Mouse (Mus musculus) midbrain, embryonic 14.5 days (tissue): ENCODE data around the gene Kcnc1. TPM values are rescaled to one million over a fixed set of nuclear protein-coding genes. Genes with fewer than 3 reads are reported as not detected.
A peak's percentile ranks its signal among the peaks of the same experiment; 100 is the strongest.

Source experiments
- ATAC-seq: fragments of 200-750 bp; cut with Nextera tagmentation; 2 replicates; pipeline ENCODE4 v1.8.0; 2017; ENCODE audit warnings: moderate number of reproducible peaks, moderate library complexity; ENCODE audit not compliant: low FRiP score, low TSS enrichment
- DNase-seq: peaks from one replicate; pipeline ENCODE4 v3.0.0-alpha.2; 2015
- H3K27ac ChIP-seq: fragments of 300-500 bp; sonication (generic); replicated peaks from 2 replicates; pipeline ENCODE4 v1.5.1; 2014; ENCODE audit warnings: mild to moderate bottlenecking, low read depth, low read length, moderate library complexity
- H3K27me3 ChIP-seq: fragments of 300-500 bp; sonication (generic); 2 replicates; pipeline ENCODE4 v1.6.1; 2014; ENCODE audit warnings: low read length, control low read depth, mixed read lengths; ENCODE audit not compliant: control insufficient read depth, insufficient read depth
- H3K36me3 ChIP-seq: fragments of 300-500 bp; sonication (generic); 2 replicates; pipeline ENCODE4 v1.6.1; 2014; ENCODE audit warnings: low read length, control low read depth; ENCODE audit not compliant: control insufficient read depth, insufficient read depth
- H3K4me1 ChIP-seq: fragments of 300-500 bp; sonication (generic); 2 replicates; pipeline ENCODE4 v1.6.1; 2014; ENCODE audit warnings: mild to moderate bottlenecking, antibody characterized with exemption, low read length, control low read depth; ENCODE audit not compliant: control insufficient read depth, insufficient read depth
- H3K4me2 ChIP-seq: fragments of 300-500 bp; sonication (generic); 2 replicates; pipeline ENCODE4 v1.6.1; 2014; ENCODE audit warnings: mild to moderate bottlenecking, low read length, moderate library complexity
- H3K4me3 ChIP-seq: fragments of 300-500 bp; sonication (generic); replicated peaks from 2 replicates; pipeline ENCODE4 v1.5.1; 2014; ENCODE audit warnings: low read depth, low read length
- H3K9ac ChIP-seq: fragments of 300-500 bp; sonication (generic); replicated peaks from 2 replicates; pipeline ENCODE4 v1.6.1; 2014; ENCODE audit warnings: mild to moderate bottlenecking, low read length, moderate library complexity
- H3K9me3 ChIP-seq: fragments of 300-500 bp; sonication (generic); 2 replicates; pipeline ENCODE4 v1.6.1; 2016; ENCODE audit warnings: low read length, control low read depth, mixed read lengths; ENCODE audit not compliant: control insufficient read depth
- WGBS: fragments of 180-500 bp; shearing (Covaris S2); extraction: QIAGEN DNeasy Blood & Tissue Kit; methylation state at CpG from one replicate; pipeline ENCODE4 v1.1.7; 2014; 5-methylcytosine and 5-hydroxymethylcytosine counted together
- polyA plus RNA-seq: library from polyadenylated mRNA; unstranded; fragments of >200 nt; fragmentation: Nextera tagmentation; extraction: Ambion mirVana; gene quantifications from 2 replicates; pipeline ENCODE4 v1.2.1, GENCODE M21; 2014

Gene Kcnc1
- polyA plus RNA-seq, 1 experiment from 2014 or later = 13.9 TPM

DNA sequence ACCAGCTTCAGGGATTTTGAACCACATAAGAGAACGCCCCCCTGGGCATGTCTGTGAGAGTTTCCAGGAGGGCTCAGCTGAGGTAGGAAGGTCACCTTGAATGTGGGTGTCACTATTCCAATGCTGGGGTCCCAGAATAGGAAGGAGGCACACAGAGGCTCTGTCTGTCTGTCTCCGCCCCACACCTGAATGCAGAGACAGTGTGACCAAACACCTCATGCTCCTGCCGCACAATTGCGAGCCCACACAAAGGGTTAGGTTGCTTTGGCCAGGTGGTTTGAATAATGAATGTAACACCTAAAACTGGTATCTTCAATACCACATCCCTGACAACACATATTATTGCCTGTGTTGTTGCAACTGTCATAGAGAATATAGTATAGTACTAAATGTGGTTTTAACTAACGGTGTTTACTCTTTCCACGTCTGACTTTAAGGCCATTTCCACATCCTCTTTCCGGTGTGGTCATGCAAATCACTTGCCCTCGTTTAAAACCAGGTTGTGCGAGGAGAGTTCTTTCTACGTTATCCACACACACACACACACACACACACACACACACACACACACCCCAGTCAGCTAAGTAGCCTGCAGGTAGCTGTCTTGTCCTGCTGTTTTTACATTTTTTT lies 6.7 kb upstream of the Kcnc1 start:
- no peak for DNase-seq
- no peak for ATAC-seq
- Histone ChIP-seq H3K4me2 (no peak overlapping the region), H3K9me3 (no peaks in the 10 kb centered on the region), H3K4me3 (no peak overlapping the region), H3K4me1 (no peaks in the 10 kb centered on the region), H3K27me3 (peaks cover 9% of the 10 kb centered on the region), H3K27ac (no peak overlapping the region), H3K36me3 (no peaks in the 10 kb centered on the region), H3K9ac (no peak overlapping the region)
- WGBS = 81% methylated on average over 10 of the region's 10 CpGs

DNA sequence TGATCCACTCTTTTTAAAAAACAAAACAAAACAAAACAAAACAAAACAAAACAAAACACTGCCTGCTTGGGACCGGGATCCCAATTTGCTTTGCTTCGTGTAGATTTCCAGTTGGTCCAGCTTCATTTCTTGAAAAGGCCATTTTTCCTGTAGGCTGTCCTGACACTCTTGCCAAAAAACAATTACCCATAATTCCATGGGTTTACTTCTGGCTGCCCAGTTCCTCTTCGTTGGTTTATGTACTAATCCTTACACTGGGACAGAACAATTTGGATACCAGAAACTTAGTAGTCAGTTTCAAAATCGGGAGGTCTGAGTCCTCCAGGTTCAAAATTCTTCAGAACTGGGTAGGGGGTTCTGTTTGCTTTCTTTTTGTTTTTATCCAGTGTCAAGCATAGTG lies 6.1 kb upstream of the Kcnc1 start:
- no peaks in the 10 kb centered on the region for H3K36me3 ChIP-seq
- no peak overlapping the region for H3K4me3 ChIP-seq
- H3K9ac ChIP-seq = no peak overlapping the region
- no peaks in the 10 kb centered on the region for H3K4me1 ChIP-seq
- H3K27me3 ChIP-seq = peaks cover 15% of the 10 kb centered on the region
- no peak overlapping the region for H3K27ac ChIP-seq
- DNase-seq = no peak
- no peak overlapping the region for H3K4me2 ChIP-seq
- ATAC-seq = no peak
- WGBS = 66% methylated on average over 4 of the region's 4 CpGs
- no peaks in the 10 kb centered on the region for H3K9me3 ChIP-seq

DNA sequence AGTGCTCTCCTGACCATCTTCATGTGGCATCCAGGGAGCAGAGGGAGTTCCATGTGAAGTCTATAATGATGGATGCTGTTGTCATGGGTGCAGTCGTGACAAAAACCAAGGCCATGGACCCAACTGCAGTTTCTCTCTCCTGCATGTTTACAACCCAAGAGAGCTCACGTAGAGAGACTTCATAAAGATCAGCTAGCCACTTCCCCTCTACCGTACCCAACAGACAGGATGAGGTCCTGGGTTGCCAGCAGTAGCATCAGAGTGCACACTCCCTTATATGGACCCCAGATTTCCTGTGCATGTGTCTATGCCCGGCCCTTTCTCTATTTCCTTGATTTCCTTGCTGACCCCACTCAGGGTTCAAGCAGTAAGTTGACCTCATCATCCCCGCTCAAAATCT lies 4.6 kb upstream of the Kcnc1 start:
- DNase-seq (no peak), ATAC-seq (no peak)
- Histone ChIP-seq H3K4me3 (no peak overlapping the region), H3K36me3 (no peaks in the 10 kb centered on the region), H3K4me1 (no peaks in the 10 kb centered on the region), H3K27me3 (peaks cover 21% of the 10 kb centered on the region), H3K27ac (no peak overlapping the region), H3K9ac (no peak overlapping the region), H3K9me3 (no peaks in the 10 kb centered on the region), H3K4me2 (no peak overlapping the region)
- WGBS = 72% methylated on average over 5 of the region's 5 CpGs

DNA sequence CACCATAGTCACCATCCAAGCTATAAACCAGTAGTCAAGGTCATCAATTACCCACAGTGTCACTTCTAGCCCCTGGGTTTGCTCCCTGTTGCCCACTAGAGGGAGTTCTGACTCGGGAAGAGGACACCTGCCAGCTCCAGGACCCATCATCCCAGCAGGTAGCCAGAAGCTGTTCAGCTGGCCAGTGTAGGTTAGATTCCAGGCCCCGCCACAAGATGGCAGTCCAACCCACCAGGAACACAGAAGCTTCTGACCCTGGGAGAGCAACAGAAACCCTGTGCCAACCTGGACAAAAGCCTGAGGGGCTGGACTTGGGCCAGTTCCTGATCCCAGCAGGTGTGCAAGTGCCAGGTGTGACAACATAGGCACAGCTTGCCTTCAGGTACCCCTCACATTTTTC lies 3.2 kb upstream of the Kcnc1 start:
- 2% methylated on average over 2 of the region's 2 CpGs for WGBS
- peak; percentile 35 for ATAC-seq

DNA sequence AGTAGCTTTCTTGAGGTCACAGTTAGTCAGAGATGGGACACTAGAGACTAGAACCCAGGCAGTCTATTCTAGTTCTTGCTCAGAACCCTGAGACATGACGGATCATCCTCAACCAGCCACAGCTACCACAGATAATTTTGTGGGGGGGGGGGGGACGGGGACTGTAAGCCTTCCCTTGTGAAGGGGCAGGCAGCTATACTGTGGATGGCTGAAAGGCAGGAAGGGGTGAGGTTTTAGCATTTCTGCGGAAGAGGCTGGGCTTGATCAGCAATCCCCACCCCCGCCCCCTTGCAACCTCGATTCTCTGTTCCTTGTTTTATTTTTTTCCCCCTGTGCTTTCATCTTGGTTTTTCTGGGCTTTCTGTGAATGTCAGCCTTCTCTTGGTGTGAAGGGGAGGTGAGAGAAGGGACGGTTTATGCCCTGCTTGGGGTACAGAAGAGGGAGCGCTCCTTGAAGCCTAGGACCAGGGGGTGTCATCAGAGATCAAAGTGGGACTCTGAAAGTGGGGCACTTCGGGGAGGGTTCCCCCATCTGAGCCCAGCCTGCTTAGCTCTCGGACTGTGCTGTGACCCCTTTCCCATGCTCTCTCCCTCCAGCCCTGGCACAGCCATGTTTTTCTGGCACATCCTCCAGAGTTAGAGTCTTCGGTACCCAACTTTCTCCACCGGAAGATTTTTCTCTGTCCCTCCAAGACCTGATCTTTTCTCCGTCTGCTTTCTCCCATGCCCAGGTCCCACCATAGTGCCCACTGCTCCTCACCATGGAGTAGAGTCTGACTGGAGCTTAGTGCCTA lies 2.4 kb upstream of the Kcnc1 start:
- Histone ChIP-seq H3K36me3 (no peaks in the 10 kb centered on the region), H3K4me2 (no peak overlapping the region), H3K27me3 (peaks cover 34% of the 10 kb centered on the region), H3K27ac (no peak overlapping the region), H3K4me3 (no peak overlapping the region), H3K9me3 (no peaks in the 10 kb centered on the region), H3K9ac (no peak overlapping the region), H3K4me1 (peaks cover 12% of the 10 kb centered on the region)
- ATAC-seq (no peak), DNase-seq (no peak)
- WGBS = 51% methylated on average over 12 of the region's 12 CpGs

More for the DNA sequence above, 3.2 kb upstream of the Kcnc1 start:
- DNase-seq = peak; percentile 93
- H3K36me3 ChIP-seq = no peaks in the 10 kb centered on the region
- peaks cover 26% of the 10 kb centered on the region for H3K27me3 ChIP-seq
- peaks cover 4% of the 10 kb centered on the region; the same call in 1 of the 2 replicates for H3K4me1 ChIP-seq
- H3K9ac ChIP-seq = no peak overlapping the region
- no peaks in the 10 kb centered on the region for H3K9me3 ChIP-seq
- H3K27ac ChIP-seq = no peak overlapping the region
- no peak overlapping the region for H3K4me2 ChIP-seq
- no peak overlapping the region for H3K4me3 ChIP-seq

DNA sequence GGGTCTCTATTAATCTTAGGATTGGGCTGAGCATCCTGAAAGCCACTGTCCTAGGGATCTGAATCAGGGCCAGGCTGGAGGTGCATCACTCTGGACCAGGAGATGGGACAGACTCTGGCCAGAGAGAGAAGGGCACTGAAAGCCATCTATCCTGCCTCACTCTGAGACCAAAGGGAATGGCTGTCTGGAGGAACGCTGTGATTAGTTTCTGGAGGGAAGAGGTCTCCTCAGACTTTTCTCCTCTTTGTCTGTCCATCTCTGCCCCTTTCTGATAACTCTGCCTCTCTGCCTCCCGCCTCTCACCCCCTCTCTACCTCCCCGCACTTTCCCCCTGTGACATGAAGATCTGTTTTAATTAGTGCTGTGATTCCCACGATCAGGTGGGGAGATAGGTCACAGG lies 1.4 kb upstream of the Kcnc1 start:
- whole genome bisulfite sequencing = 61% methylated on average over 4 of the region's 4 CpGs
- Histone ChIP-seq H3K4me2 (no peak overlapping the region), H3K27me3 (peaks cover 36% of the 10 kb centered on the region), H3K9me3 (no peaks in the 10 kb centered on the region), H3K36me3 (no peaks in the 10 kb centered on the region), H3K9ac (no peak overlapping the region), H3K27ac (no peak overlapping the region), H3K4me3 (no peak overlapping the region), H3K4me1 (peaks cover 22% of the 10 kb centered on the region)
- DNase-seq (no peak), ATAC-seq (no peak)

DNA sequence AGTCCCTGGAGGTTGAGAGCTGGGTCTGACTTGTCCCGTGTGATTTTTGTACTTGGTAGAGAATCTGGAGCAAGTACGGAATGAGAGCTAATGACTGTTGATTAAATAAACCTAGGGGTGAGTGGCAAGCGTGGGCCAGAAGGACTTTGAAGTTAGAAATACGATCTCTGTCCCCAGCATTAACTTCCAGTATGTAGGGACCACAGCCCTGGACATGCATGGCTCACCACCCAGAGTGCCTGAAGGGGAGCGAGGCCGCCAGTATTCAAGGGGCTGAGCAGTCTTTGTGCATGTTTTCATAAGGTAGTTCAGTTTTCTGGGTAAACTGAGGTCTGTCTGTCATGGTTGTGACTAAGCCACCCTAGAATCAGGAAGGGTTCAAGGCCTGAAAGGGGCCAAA lies 726 bp upstream of the Kcnc1 start:
- peaks cover 36% of the 10 kb centered on the region for H3K27me3 ChIP-seq

DNA sequence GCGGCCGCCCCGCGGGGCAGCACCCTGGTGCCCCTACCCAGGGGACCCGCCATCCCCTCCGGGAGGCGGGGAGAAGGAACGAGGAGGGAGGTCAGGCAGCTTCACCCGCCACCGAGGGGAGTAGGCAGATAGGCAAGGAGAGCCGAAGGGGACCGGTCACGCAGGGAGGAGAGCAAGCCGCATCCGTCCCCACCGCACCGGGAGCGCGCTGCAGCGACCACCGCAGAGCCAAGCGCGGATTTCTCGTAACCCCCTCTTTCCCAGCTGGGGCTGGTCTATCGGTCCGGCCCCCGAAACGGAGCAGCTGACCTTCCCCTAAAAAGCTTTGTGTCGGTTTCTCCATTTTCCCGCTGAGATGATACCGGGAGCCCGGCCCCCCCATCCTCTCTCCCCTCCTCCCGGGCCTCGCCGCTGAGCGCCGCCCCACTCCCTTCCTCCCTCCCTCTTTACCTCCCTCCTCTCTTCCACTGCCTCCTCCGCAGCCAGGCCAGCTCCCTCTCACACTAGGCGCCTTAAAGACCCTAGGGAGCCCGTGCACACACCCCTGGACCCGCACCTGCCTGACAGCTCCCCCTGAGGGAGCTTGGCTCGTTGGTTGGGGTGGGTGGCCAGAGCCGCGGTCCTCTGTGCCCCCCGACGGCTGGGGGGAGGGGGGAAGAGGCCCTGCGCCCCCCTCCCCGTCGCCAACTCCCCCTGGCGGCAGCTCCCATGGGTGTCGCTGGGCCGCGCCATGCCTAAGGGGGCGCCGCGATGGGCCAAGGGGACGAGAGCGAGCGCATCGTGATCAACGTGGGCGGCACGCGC lies 833 bp downstream of the Kcnc1 start:
- under 1% methylated on average over 64 of the region's 64 CpGs for WGBS
- peaks cover 36% of the 10 kb centered on the region for H3K27me3 ChIP-seq

More for the DNA sequence above, 726 bp upstream of the Kcnc1 start:
- H3K36me3 ChIP-seq = no peaks in the 10 kb centered on the region
- WGBS = 41% methylated on average over 6 of the region's 6 CpGs
- H3K9ac ChIP-seq = no peak overlapping the region
- peaks cover 28% of the 10 kb centered on the region for H3K4me1 ChIP-seq
- no peak for ATAC-seq
- no peaks in the 10 kb centered on the region for H3K9me3 ChIP-seq
- H3K4me2 ChIP-seq = peak overlapping the region; percentile 75
- DNase-seq = no peak
- no peak overlapping the region for H3K4me3 ChIP-seq
- peak overlapping the region; percentile 88; the same call in 1 of the 2 replicates for H3K27ac ChIP-seq

More for the DNA sequence above, 833 bp downstream of the Kcnc1 start:
- peak overlapping the region; percentile 75 for H3K4me2 ChIP-seq
- ATAC-seq (peak; percentile 35), DNase-seq (peak; percentile 80)
- H3K36me3 ChIP-seq = no peaks in the 10 kb centered on the region
- peak overlapping the region; percentile 91 for H3K4me3 ChIP-seq
- H3K27ac ChIP-seq = peak overlapping the region; percentile 88
- peaks cover 39% of the 10 kb centered on the region for H3K4me1 ChIP-seq
- no peaks in the 10 kb centered on the region for H3K9me3 ChIP-seq
- peak overlapping the region; percentile 88 for H3K9ac ChIP-seq
